Mouse (Mus musculus): ENCODE measurements around the gene Rcsd1.

GRCm38 (mm10) chr1:165696870-165697269, 12.7 kb downstream of the Rcsd1 start:
- TF ChIP-seq POLR2A (IDR thresholded peaks at IDR 0.05; ENCODE audit: insufficient read length, low read depth) (no peak), USF1 (IDR thresholded peaks at IDR 0.05; ENCODE audit: low read depth) (no peak), MAX (IDR thresholded peaks at IDR 0.05; ENCODE audit: low read depth) (no peak), TCF12 (IDR thresholded peaks at IDR 0.05; ENCODE audit: insufficient read depth, poor library complexity, severe bottlenecking) (no peak), MYOG (IDR thresholded peaks at IDR 0.05; ENCODE audit: control insufficient read depth in 1 of 3, insufficient read depth in 1 of 3, insufficient read length in 2 of 3, low read depth in 2 of 3) (no peak), REST (IDR thresholded peaks at IDR 0.05; ENCODE audit: insufficient read depth, insufficient read length) (no peak), CEBPB (IDR thresholded peaks at IDR 0.05; ENCODE audit: insufficient read depth, poor library complexity, severe bottlenecking) (no peak), E2F4 (IDR thresholded peaks at IDR 0.05; ENCODE audit: insufficient read depth) (no peak), MYOD1 (IDR thresholded peaks at IDR 0.05; ENCODE audit: control insufficient read depth in 1 of 3, insufficient read length in 2 of 3, low read depth in 2 of 3) (no peak), TCF3 (IDR thresholded peaks at IDR 0.05; ENCODE audit: insufficient read length, low read depth) (no peak), POLR2AphosphoS2 (IDR thresholded peaks at IDR 0.05; ENCODE audit: insufficient read length, low read depth) (no peak), SRF (IDR thresholded peaks at IDR 0.05; ENCODE audit: control insufficient read depth, insufficient read length, low read depth) (no peak)

All from myocyte (in vitro differentiated cells).